Mouse (Mus musculus): ENCODE measurements around the gene Cdc73. TPM values are rescaled to one million over a fixed set of nuclear protein-coding genes. Genes with fewer than 3 reads are reported as not detected.
"Not testable (repeated sequence)": the region's sequence is repeated elsewhere in the genome, so short reads cannot be mapped to it uniquely, and the experiment has no call there.

The Cdc73 gene
- total RNA-seq (2021): 10 to 100 TPM; 55.0 to 61.7 TPM

- peak; percentile 88 to 92 for DNase-seq (ENCODE audit: low spot score in 2 of 2)
- intact Hi-C loops (cut with DNase I): loop anchor here (1.0 kb wide), 1 partner anchor 36 kb away; no protein-coding TSS in a partner anchor
Observed at GRCm38 (mm10) chr1:143702741-143703262, at the start of gene Cdc73. Gene Cdc73 (minus strand): TSS chr1:143702893.

- intact Hi-C loops (cut with DNase I): no loop called here
- no peak for DNase-seq (ENCODE audit: low spot score in 2 of 2)
Observed at GRCm38 (mm10) chr1:143745871-143746270, 43.2 kb upstream of the Cdc73 start.

GRCm38 (mm10) chr1:143742186-143742585 lies 39.5 kb upstream of the Cdc73 start:
- no peak for DNase-seq (ENCODE audit: low spot score in 2 of 2)
- intact Hi-C loops (cut with DNase I): no loop called here

- DNase-seq (ENCODE audit: low spot score in 2 of 2): no peak
- intact Hi-C loops (cut with DNase I): no loop called here
Observed at GRCm38 (mm10) chr1:143741331-143741730, 38.6 kb upstream of the Cdc73 start.

- intact Hi-C loops (cut with DNase I): no loop called here
- no peak for DNase-seq (ENCODE audit: low spot score in 2 of 2)
Observed at GRCm38 (mm10) chr1:143740581-143740980, 37.9 kb upstream of the Cdc73 start.

GRCm38 (mm10) chr1:143739361-143740350 lies 37.0 kb upstream of the Cdc73 start:
- peak; percentile 86 to 93 for DNase-seq (ENCODE audit: low spot score in 2 of 2)
- intact Hi-C loops (cut with DNase I): loop anchor here (1.0 kb wide), 1 partner anchor 37 kb away; the partner anchor contains the start of gene Cdc73

- DNase-seq (ENCODE audit: low spot score in 2 of 2): no peak
- intact Hi-C loops (cut with DNase I): loop anchor here (1.0 kb wide), 1 partner anchor 37 kb away; the partner anchor contains the start of gene Cdc73
Observed at GRCm38 (mm10) chr1:143738811-143739210, 36.1 kb upstream of the Cdc73 start.

- no peak for DNase-seq (ENCODE audit: low spot score in 2 of 2)
- intact Hi-C loops (cut with DNase I): no loop called here
Observed at GRCm38 (mm10) chr1:143733914-143734410, 31.3 kb upstream of the Cdc73 start.

GRCm38 (mm10) chr1:143731691-143732090 lies 29.0 kb upstream of the Cdc73 start:
- intact Hi-C loops (cut with DNase I): no loop called here
- DNase-seq (ENCODE audit: low spot score in 2 of 2): no peak

- no peak for DNase-seq (ENCODE audit: low spot score in 2 of 2)
- intact Hi-C loops (cut with DNase I): no loop called here
Observed at GRCm38 (mm10) chr1:143730899-143731298, 28.2 kb upstream of the Cdc73 start.

GRCm38 (mm10) chr1:143727701-143728445 lies 25.2 kb upstream of the Cdc73 start:
- DNase-seq (ENCODE audit: low spot score in 2 of 2): no peak
- intact Hi-C loops (cut with DNase I): no loop called here

- no peak for DNase-seq (ENCODE audit: low spot score in 2 of 2)
Observed at GRCm38 (mm10) chr1:143724456-143725064, 21.9 kb upstream of the Cdc73 start.

GRCm38 (mm10) chr1:143716038-143716437 lies 13.3 kb upstream of the Cdc73 start, which contains the start of gene Glrx2:
Gene Glrx2 (plus strand): TSS chr1:143716338.
- intact Hi-C loops (cut with DNase I); DNase-seq (ENCODE audit: low spot score in 2 of 2): not testable (repeated sequence)

More at GRCm38 (mm10) chr1:143724456-143725064, 21.9 kb upstream of the Cdc73 start:
- intact Hi-C loops (cut with DNase I): no loop called here

- DNase-seq (ENCODE audit: low spot score in 2 of 2): no peak
- intact Hi-C loops (cut with DNase I): no loop called here
Observed at GRCm38 (mm10) chr1:143710627-143710976, 7.9 kb upstream of the Cdc73 start.

- DNase-seq (ENCODE audit: low spot score in 2 of 2): no peak
- intact Hi-C loops (cut with DNase I): no loop called here
Observed at GRCm38 (mm10) chr1:143709966-143710626, 7.4 kb upstream of the Cdc73 start.

GRCm38 (mm10) chr1:143708361-143708760 lies 5.7 kb upstream of the Cdc73 start:
- intact Hi-C loops (cut with DNase I): no loop called here

GRCm38 (mm10) chr1:143707006-143707405 lies 4.3 kb upstream of the Cdc73 start:
- no peak for DNase-seq (ENCODE audit: low spot score in 2 of 2)
- intact Hi-C loops (cut with DNase I): no loop called here

More at GRCm38 (mm10) chr1:143708361-143708760, 5.7 kb upstream of the Cdc73 start:
- DNase-seq (ENCODE audit: low spot score in 2 of 2): no peak

- intact Hi-C loops (cut with DNase I): loop anchor here (1.0 kb wide), 1 partner anchor 37 kb away; no protein-coding TSS in a partner anchor
- no peak for DNase-seq (ENCODE audit: low spot score in 2 of 2)
Observed at GRCm38 (mm10) chr1:143702141-143702740, 452 bp downstream of the Cdc73 start.

Measured in left cerebral cortex, postnatal 36 days (tissue).